Mouse (Mus musculus): ENCODE measurements around the gene Fzd2. TPM values are rescaled to one million over a fixed set of nuclear protein-coding genes. Genes with fewer than 3 reads are reported as not detected.

Fzd2 gene
- total RNA-seq, 1 experiment, result 27.9 TPM

- H3K9ac ChIP-seq (ENCODE audit: insufficient read depth, low read depth, low read length, poor library complexity, severe bottlenecking), result no peak overlapping the region
- TF ChIP-seq HCFC1 (IDR thresholded peaks at IDR 0.05; ENCODE audit: borderline replicate concordance, insufficient read depth, low read length) (no peak), MAFK (IDR thresholded peaks at IDR 0.05; ENCODE audit: insufficient read depth, low read depth, low read length) (no peak), ZC3H11A (IDR thresholded peaks at IDR 0.05; ENCODE audit: borderline replicate concordance, low read depth, low read length) (no peak), CHD2 (IDR thresholded peaks at IDR 0.05; ENCODE audit: low read depth, low read length) (no peak), ZNF384 (IDR thresholded peaks at IDR 0.05; ENCODE audit: low read depth, low read length) (no peak)
- no peaks in the 10 kb centered on the region for H3K36me3 ChIP-seq (ENCODE audit: control insufficient read depth, insufficient read depth, low read length, poor library complexity, severe bottlenecking)
- H3K9me3 ChIP-seq (ENCODE audit: control insufficient read depth, insufficient read depth, low read depth, low read length), result no peaks in the 10 kb centered on the region
- in situ Hi-C loops (cut with MboI; ENCODE audit: low sequenced_read_pairs in 2 of 2, unreplicated experiment in 2 of 2), result no loop called here
- H3K4me3 ChIP-seq (ENCODE audit: insufficient read depth in 1 of 2, low read depth in 1 of 2, low read length in 2 of 2, poor library complexity in 1 of 2, severe bottlenecking in 1 of 2), result no peak overlapping the region
- H3K27ac ChIP-seq (ENCODE audit: insufficient read depth, low read depth, low read length, poor library complexity, severe bottlenecking), result no peak overlapping the region
- H3K4me1 ChIP-seq (ENCODE audit: control insufficient read depth in 2 of 2, insufficient read depth in 2 of 2, low read length in 2 of 2, poor library complexity in 1 of 2), result no peaks in the 10 kb centered on the region; a peak in 1 of 4 replicates
- DNase-seq (ENCODE audit: low read depth, low spot score), result no peak
Measured at GRCm38 (mm10) chr11:102611317-102611705, 7.1 kb downstream of the Fzd2 start.

GRCm38 (mm10) chr11:102619449-102619848 is 15.3 kb downstream of the Fzd2 start:
- no peak for DNase-seq (ENCODE audit: low read depth, low spot score)
- H3K4me3 ChIP-seq (ENCODE audit: insufficient read depth in 1 of 2, low read depth in 1 of 2, low read length in 2 of 2, poor library complexity in 1 of 2, severe bottlenecking in 1 of 2), result no peak overlapping the region
- H3K4me1 ChIP-seq (ENCODE audit: control insufficient read depth in 2 of 2, insufficient read depth in 2 of 2, low read length in 2 of 2, poor library complexity in 1 of 2), result peaks cover 0 to 17% of the 10 kb centered on the region in 2 experiments; a peak in 2 of 4 replicates
- no peaks in the 10 kb centered on the region for H3K36me3 ChIP-seq (ENCODE audit: control insufficient read depth, insufficient read depth, low read length, poor library complexity, severe bottlenecking)
- no peak overlapping the region for H3K27ac ChIP-seq (ENCODE audit: insufficient read depth, low read depth, low read length, poor library complexity, severe bottlenecking)
- H3K9me3 ChIP-seq (ENCODE audit: control insufficient read depth, insufficient read depth, low read depth, low read length), result no peaks in the 10 kb centered on the region
- H3K9ac ChIP-seq (ENCODE audit: insufficient read depth, low read depth, low read length, poor library complexity, severe bottlenecking), result no peak overlapping the region
- no peak for TF ChIP-seq ZC3H11A (IDR thresholded peaks at IDR 0.05; ENCODE audit: borderline replicate concordance, low read depth, low read length)
- no peak for TF ChIP-seq ZNF384 (IDR thresholded peaks at IDR 0.05; ENCODE audit: low read depth, low read length)
- no peak for TF ChIP-seq HCFC1 (IDR thresholded peaks at IDR 0.05; ENCODE audit: borderline replicate concordance, insufficient read depth, low read length)
- TF ChIP-seq CHD2 (IDR thresholded peaks at IDR 0.05; ENCODE audit: low read depth, low read length), result no peak
- no peak for TF ChIP-seq MAFK (IDR thresholded peaks at IDR 0.05; ENCODE audit: insufficient read depth, low read depth, low read length)
- in situ Hi-C loops (cut with MboI; ENCODE audit: low sequenced_read_pairs in 2 of 2, unreplicated experiment in 2 of 2), result no loop called here

GRCm38 (mm10) chr11:102623876-102624789 is 19.9 kb downstream of the Fzd2 start:
- no peaks in the 10 kb centered on the region for H3K9me3 ChIP-seq (ENCODE audit: control insufficient read depth, insufficient read depth, low read depth, low read length)
- TF ChIP-seq CHD2 (IDR thresholded peaks at IDR 0.05; ENCODE audit: low read depth, low read length) (no peak), ZC3H11A (IDR thresholded peaks at IDR 0.05; ENCODE audit: borderline replicate concordance, low read depth, low read length) (no peak), HCFC1 (IDR thresholded peaks at IDR 0.05; ENCODE audit: borderline replicate concordance, insufficient read depth, low read length) (no peak), ZNF384 (IDR thresholded peaks at IDR 0.05; ENCODE audit: low read depth, low read length) (no peak), MAFK (IDR thresholded peaks at IDR 0.05; ENCODE audit: insufficient read depth, low read depth, low read length) (no peak)
- H3K27ac ChIP-seq (ENCODE audit: insufficient read depth, low read depth, low read length, poor library complexity, severe bottlenecking), result no peak overlapping the region
- peak overlapping the region; percentile 25; the same call in 1 of the 2 replicates for H3K9ac ChIP-seq (ENCODE audit: insufficient read depth, low read depth, low read length, poor library complexity, severe bottlenecking)
- H3K4me3 ChIP-seq (ENCODE audit: insufficient read depth in 1 of 2, low read depth in 1 of 2, low read length in 2 of 2, poor library complexity in 1 of 2, severe bottlenecking in 1 of 2), result no peak overlapping the region
- H3K36me3 ChIP-seq (ENCODE audit: control insufficient read depth, insufficient read depth, low read length, poor library complexity, severe bottlenecking), result no peaks in the 10 kb centered on the region
- peaks cover 0 to 23% of the 10 kb centered on the region in 2 experiments; a peak in 2 of 4 replicates for H3K4me1 ChIP-seq (ENCODE audit: control insufficient read depth in 2 of 2, insufficient read depth in 2 of 2, low read length in 2 of 2, poor library complexity in 1 of 2)
- no peak for DNase-seq (ENCODE audit: low read depth, low spot score)
- in situ Hi-C loops (cut with MboI; ENCODE audit: low sequenced_read_pairs in 2 of 2, unreplicated experiment in 2 of 2), result no loop called here

- TF ChIP-seq HCFC1 (IDR thresholded peaks at IDR 0.05; ENCODE audit: borderline replicate concordance, insufficient read depth, low read length), result no peak
- no peak for TF ChIP-seq MAFK (IDR thresholded peaks at IDR 0.05; ENCODE audit: insufficient read depth, low read depth, low read length)
- no peak for TF ChIP-seq CHD2 (IDR thresholded peaks at IDR 0.05; ENCODE audit: low read depth, low read length)
- TF ChIP-seq ZNF384 (IDR thresholded peaks at IDR 0.05; ENCODE audit: low read depth, low read length), result no peak
- no peak for TF ChIP-seq ZC3H11A (IDR thresholded peaks at IDR 0.05; ENCODE audit: borderline replicate concordance, low read depth, low read length)
Measured at GRCm38 (mm10) chr11:102624888-102625407, 20.8 kb downstream of the Fzd2 start.

More at GRCm38 (mm10) chr11:102624888-102625407, 20.8 kb downstream of the Fzd2 start:
- H3K27ac ChIP-seq (ENCODE audit: insufficient read depth, low read depth, low read length, poor library complexity, severe bottlenecking), result no peak overlapping the region
- H3K9ac ChIP-seq (ENCODE audit: insufficient read depth, low read depth, low read length, poor library complexity, severe bottlenecking), result no peak overlapping the region
- H3K36me3 ChIP-seq (ENCODE audit: control insufficient read depth, insufficient read depth, low read length, poor library complexity, severe bottlenecking), result no peaks in the 10 kb centered on the region
- DNase-seq (ENCODE audit: low read depth, low spot score), result no peak
- no peaks in the 10 kb centered on the region for H3K9me3 ChIP-seq (ENCODE audit: control insufficient read depth, insufficient read depth, low read depth, low read length)
- in situ Hi-C loops (cut with MboI; ENCODE audit: low sequenced_read_pairs in 2 of 2, unreplicated experiment in 2 of 2), result no loop called here
- no peak overlapping the region for H3K4me3 ChIP-seq (ENCODE audit: insufficient read depth in 1 of 2, low read depth in 1 of 2, low read length in 2 of 2, poor library complexity in 1 of 2, severe bottlenecking in 1 of 2)
- H3K4me1 ChIP-seq (ENCODE audit: control insufficient read depth in 2 of 2, insufficient read depth in 2 of 2, low read length in 2 of 2, poor library complexity in 1 of 2), result peaks cover 0 to 24% of the 10 kb centered on the region in 2 experiments; a peak in 2 of 4 replicates

Measured in ES-E14 (cell line).